Mouse (Mus musculus): ENCODE measurements around the gene Nit2. TPM values are rescaled to one million over a fixed set of nuclear protein-coding genes. Genes with fewer than 3 reads are reported as not detected.
A peak's percentile ranks its signal among the peaks of the same experiment; 100 is the strongest.

Gene Nit2
- polyA plus RNA-seq, 1 experiment from 2014 or later = 41.0 TPM

DNA sequence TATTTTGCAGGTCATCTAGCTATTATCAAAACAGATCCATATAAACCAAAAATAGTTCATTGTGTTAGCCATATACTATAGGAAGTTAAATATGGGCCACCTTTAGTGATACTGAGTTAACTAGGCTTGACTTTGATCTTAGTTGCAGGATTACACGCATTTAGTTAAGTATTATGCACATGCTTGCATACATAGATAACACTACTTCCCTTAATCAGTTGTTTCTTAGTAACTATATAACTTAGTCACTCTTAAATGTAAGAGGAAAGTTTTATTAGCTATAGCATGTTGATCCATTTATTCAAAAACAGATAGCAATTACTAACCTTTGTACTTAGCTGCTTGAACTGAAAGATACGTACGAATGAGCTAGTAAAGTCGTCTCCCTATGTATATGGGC is 15.7 kb downstream of the Nit2 start:
- Histone ChIP-seq H3K9me3 (ENCODE audit: control insufficient read depth, low read length) (no peaks in the 10 kb centered on the region), H3K36me3 (ENCODE audit: control insufficient read depth, insufficient read depth) (peaks cover 17% of the 10 kb centered on the region), H3K9ac (replicated peaks; ENCODE audit: low read depth, low read length) (no peak overlapping the region), H3K4me2 (ENCODE audit: low read length) (no peak overlapping the region), H3K27me3 (replicated peaks; ENCODE audit: control insufficient read depth, insufficient read depth, low read length) (no peaks in the 10 kb centered on the region), H3K27ac (ENCODE audit: low read length) (no peak overlapping the region), H3K4me3 (replicated peaks; ENCODE audit: low read length) (no peak overlapping the region), H3K4me1 (replicated peaks; ENCODE audit: control insufficient read depth, insufficient read depth, low read length) (no peaks in the 10 kb centered on the region)
- WGBS = 96% methylated on average over 4 of the region's 4 CpGs
- ATAC-seq = no peak

GRCm38 (mm10) chr16:57144741-57145140 is 22.4 kb downstream of the Nit2 start:
- H3K27me3 ChIP-seq (replicated peaks; ENCODE audit: control insufficient read depth, insufficient read depth, low read length) = no peaks in the 10 kb centered on the region
- WGBS = 89% methylated on average over 5 of the region's 5 CpGs
- H3K4me1 ChIP-seq (replicated peaks; ENCODE audit: control insufficient read depth, insufficient read depth, low read length) = no peaks in the 10 kb centered on the region
- H3K4me3 ChIP-seq (replicated peaks; ENCODE audit: low read length) = no peak overlapping the region
- H3K36me3 ChIP-seq (ENCODE audit: control insufficient read depth, insufficient read depth) = peaks cover 18% of the 10 kb centered on the region
- H3K27ac ChIP-seq (ENCODE audit: low read length) = no peak overlapping the region
- no peaks in the 10 kb centered on the region for H3K9me3 ChIP-seq (ENCODE audit: control insufficient read depth, low read length)
- no peak overlapping the region for H3K4me2 ChIP-seq (ENCODE audit: low read length)
- H3K9ac ChIP-seq (replicated peaks; ENCODE audit: low read depth, low read length) = no peak overlapping the region
- ATAC-seq = no peak

DNA sequence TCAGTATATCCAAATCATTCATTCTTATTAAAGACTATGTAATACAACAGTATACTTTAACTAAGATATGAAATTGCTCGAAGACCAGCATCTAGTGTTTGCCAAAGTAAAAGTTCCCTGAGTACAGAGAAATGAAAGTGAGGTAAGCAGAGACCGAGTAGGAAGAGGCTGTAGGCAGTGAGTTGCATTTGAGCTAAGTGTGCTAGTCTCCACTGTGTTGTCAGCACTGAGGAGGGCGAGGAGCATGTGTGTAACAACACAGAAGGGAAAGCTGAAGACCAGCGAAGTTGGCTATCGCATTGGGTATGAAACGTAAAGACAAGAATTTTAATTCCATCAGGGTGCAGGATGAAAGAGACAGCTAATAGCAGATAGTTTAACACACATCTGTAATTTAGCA is 33.5 kb downstream of the Nit2 start:
- Histone ChIP-seq H3K36me3 (ENCODE audit: control insufficient read depth, insufficient read depth) (peaks cover 14% of the 10 kb centered on the region), H3K4me3 (replicated peaks; ENCODE audit: low read length) (no peak overlapping the region), H3K9me3 (ENCODE audit: control insufficient read depth, low read length) (no peaks in the 10 kb centered on the region), H3K4me1 (replicated peaks; ENCODE audit: control insufficient read depth, insufficient read depth, low read length) (no peaks in the 10 kb centered on the region), H3K27ac (ENCODE audit: low read length) (no peak overlapping the region), H3K27me3 (replicated peaks; ENCODE audit: control insufficient read depth, insufficient read depth, low read length) (no peaks in the 10 kb centered on the region), H3K9ac (replicated peaks; ENCODE audit: low read depth, low read length) (no peak overlapping the region), H3K4me2 (ENCODE audit: low read length) (no peak overlapping the region)
- no peak for ATAC-seq
- WGBS = 92% methylated on average over 6 of the region's 6 CpGs

DNA sequence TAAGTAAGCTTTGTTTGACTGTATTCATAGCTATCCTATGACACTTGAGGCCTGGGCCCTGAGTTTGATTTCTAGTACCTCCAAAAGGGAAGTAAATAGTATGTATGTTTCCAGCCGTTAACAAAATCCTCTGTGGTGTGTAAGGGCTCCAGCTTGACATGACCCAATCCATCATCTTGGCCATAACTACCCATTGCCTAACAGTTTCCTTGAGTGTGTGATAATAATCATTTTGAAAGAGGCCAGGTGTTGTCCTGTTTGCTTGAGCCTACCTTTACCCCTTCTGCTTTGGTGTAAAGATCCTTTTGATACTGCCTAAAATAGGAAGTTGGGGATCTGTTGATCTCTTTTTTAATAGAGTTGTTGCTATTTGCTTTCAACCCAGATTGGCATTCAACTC is 34.8 kb downstream of the Nit2 start:
- H3K27ac ChIP-seq (ENCODE audit: low read length) = no peak overlapping the region
- no peaks in the 10 kb centered on the region for H3K4me1 ChIP-seq (replicated peaks; ENCODE audit: control insufficient read depth, insufficient read depth, low read length)
- H3K9ac ChIP-seq (replicated peaks; ENCODE audit: low read depth, low read length) = no peak overlapping the region
- H3K9me3 ChIP-seq (ENCODE audit: control insufficient read depth, low read length) = no peaks in the 10 kb centered on the region
- ATAC-seq = no peak
- H3K4me2 ChIP-seq (ENCODE audit: low read length) = no peak overlapping the region
- H3K36me3 ChIP-seq (ENCODE audit: control insufficient read depth, insufficient read depth) = peaks cover 9% of the 10 kb centered on the region
- no peaks in the 10 kb centered on the region for H3K27me3 ChIP-seq (replicated peaks; ENCODE audit: control insufficient read depth, insufficient read depth, low read length)
- 97% methylated on average over 1 of the region's 1 CpGs for WGBS
- H3K4me3 ChIP-seq (replicated peaks; ENCODE audit: low read length) = no peak overlapping the region

DNA sequence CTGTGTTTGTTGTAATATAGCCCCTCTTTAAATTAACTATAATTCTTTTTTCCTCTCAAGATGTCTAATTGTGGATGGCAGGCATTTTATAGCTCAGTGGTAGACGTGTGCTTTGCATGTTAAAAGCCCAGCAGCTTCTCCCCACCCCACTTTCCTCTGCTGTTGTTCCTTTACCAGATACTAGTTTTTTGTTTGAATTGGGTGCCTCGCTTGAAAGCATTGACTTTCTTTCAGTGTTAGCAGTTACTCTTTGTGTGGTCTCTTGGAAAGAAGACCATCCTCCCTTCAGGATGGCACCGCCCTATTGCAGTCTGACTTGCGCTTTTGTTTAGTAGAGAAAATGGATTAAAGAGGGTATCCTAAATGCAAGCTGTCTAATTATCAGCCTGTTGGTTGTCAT is 35.6 kb downstream of the Nit2 start:
- Histone ChIP-seq H3K9ac (replicated peaks; ENCODE audit: low read depth, low read length) (no peak overlapping the region), H3K4me2 (ENCODE audit: low read length) (no peak overlapping the region), H3K27me3 (replicated peaks; ENCODE audit: control insufficient read depth, insufficient read depth, low read length) (no peaks in the 10 kb centered on the region), H3K9me3 (ENCODE audit: control insufficient read depth, low read length) (no peaks in the 10 kb centered on the region), H3K27ac (ENCODE audit: low read length) (no peak overlapping the region), H3K4me1 (replicated peaks; ENCODE audit: control insufficient read depth, insufficient read depth, low read length) (no peaks in the 10 kb centered on the region), H3K36me3 (ENCODE audit: control insufficient read depth, insufficient read depth) (peaks cover 7% of the 10 kb centered on the region), H3K4me3 (replicated peaks; ENCODE audit: low read length) (no peak overlapping the region)
- WGBS = 57% methylated on average over 4 of the region's 4 CpGs
- ATAC-seq = no peak

- H3K27ac ChIP-seq (ENCODE audit: low read length) = no peak overlapping the region
- no peak for ATAC-seq
- H3K27me3 ChIP-seq (replicated peaks; ENCODE audit: control insufficient read depth, insufficient read depth, low read length) = no peaks in the 10 kb centered on the region
- no peaks in the 10 kb centered on the region for H3K4me1 ChIP-seq (replicated peaks; ENCODE audit: control insufficient read depth, insufficient read depth, low read length)
- peaks cover 4% of the 10 kb centered on the region; the same call in 1 of the 2 replicates for H3K36me3 ChIP-seq (ENCODE audit: control insufficient read depth, insufficient read depth)
- H3K9ac ChIP-seq (replicated peaks; ENCODE audit: low read depth, low read length) = no peak overlapping the region
- no peaks in the 10 kb centered on the region for H3K9me3 ChIP-seq (ENCODE audit: control insufficient read depth, low read length)
- no peak overlapping the region for H3K4me2 ChIP-seq (ENCODE audit: low read length)
- H3K4me3 ChIP-seq (replicated peaks; ENCODE audit: low read length) = no peak overlapping the region
- WGBS = 87% methylated on average over 3 of the region's 3 CpGs
These were observed 36.3 kb downstream of the Nit2 start for GRCm38 (mm10) chr16:57130752-57131400.

DNA sequence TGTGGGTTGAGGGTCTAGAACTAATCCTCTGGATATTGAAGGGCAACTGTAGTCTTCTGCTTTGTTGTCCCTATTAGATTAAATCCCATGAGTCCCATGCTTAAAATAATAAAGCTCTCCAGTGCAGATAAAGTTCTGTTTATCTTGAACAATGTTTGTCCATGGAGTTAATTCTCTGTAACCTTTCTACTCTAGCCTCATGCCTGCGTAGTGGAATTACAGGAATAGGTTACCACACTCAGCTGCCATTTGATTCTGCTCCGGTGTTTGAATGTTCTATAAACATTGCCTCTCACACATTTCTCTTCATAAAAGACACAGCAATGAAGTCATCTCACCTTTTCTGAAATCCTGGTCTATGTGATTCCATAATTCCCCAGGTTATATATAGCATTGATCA is 39.3 kb downstream of the Nit2 start:
- no peak overlapping the region for H3K9ac ChIP-seq (replicated peaks; ENCODE audit: low read depth, low read length)
- no peak overlapping the region for H3K4me2 ChIP-seq (ENCODE audit: low read length)
- WGBS = 93% methylated on average over 2 of the region's 2 CpGs
- no peaks in the 10 kb centered on the region for H3K9me3 ChIP-seq (ENCODE audit: control insufficient read depth, low read length)
- peaks cover 14% of the 10 kb centered on the region for H3K4me1 ChIP-seq (replicated peaks; ENCODE audit: control insufficient read depth, insufficient read depth, low read length)
- no peak overlapping the region for H3K27ac ChIP-seq (ENCODE audit: low read length)
- no peaks in the 10 kb centered on the region for H3K36me3 ChIP-seq (ENCODE audit: control insufficient read depth, insufficient read depth)
- no peaks in the 10 kb centered on the region for H3K27me3 ChIP-seq (replicated peaks; ENCODE audit: control insufficient read depth, insufficient read depth, low read length)
- no peak overlapping the region for H3K4me3 ChIP-seq (replicated peaks; ENCODE audit: low read length)
- no peak for ATAC-seq

DNA sequence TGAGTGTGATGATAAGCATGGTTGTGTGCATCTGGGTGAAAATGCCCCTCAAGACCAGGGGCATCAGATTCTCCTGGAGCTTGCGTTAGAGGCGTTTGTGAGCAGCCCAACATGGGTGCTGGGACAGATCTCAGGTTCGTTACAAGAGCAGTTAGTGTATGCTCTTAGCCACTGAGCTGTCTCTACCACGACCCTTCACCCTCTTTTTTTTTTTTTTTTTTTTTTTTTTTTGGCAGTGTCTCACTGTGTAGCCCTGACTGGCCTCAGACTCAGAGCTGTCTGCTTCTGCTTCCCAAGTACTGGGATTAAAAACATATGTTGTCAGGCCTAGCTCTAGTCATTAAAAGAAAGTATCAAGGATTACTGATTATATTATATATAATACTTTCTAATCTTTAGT is 40.9 kb downstream of the Nit2 start:
- ATAC-seq = no peak
- H3K9ac ChIP-seq (replicated peaks; ENCODE audit: low read depth, low read length) = no peak overlapping the region
- H3K9me3 ChIP-seq (ENCODE audit: control insufficient read depth, low read length) = no peaks in the 10 kb centered on the region
- H3K36me3 ChIP-seq (ENCODE audit: control insufficient read depth, insufficient read depth) = no peaks in the 10 kb centered on the region
- H3K4me1 ChIP-seq (replicated peaks; ENCODE audit: control insufficient read depth, insufficient read depth, low read length) = peaks cover 19% of the 10 kb centered on the region
- H3K27ac ChIP-seq (ENCODE audit: low read length) = no peak overlapping the region
- no peaks in the 10 kb centered on the region for H3K27me3 ChIP-seq (replicated peaks; ENCODE audit: control insufficient read depth, insufficient read depth, low read length)
- 86% methylated on average over 4 of the region's 4 CpGs for WGBS
- no peak overlapping the region for H3K4me2 ChIP-seq (ENCODE audit: low read length)
- H3K4me3 ChIP-seq (replicated peaks; ENCODE audit: low read length) = no peak overlapping the region

DNA sequence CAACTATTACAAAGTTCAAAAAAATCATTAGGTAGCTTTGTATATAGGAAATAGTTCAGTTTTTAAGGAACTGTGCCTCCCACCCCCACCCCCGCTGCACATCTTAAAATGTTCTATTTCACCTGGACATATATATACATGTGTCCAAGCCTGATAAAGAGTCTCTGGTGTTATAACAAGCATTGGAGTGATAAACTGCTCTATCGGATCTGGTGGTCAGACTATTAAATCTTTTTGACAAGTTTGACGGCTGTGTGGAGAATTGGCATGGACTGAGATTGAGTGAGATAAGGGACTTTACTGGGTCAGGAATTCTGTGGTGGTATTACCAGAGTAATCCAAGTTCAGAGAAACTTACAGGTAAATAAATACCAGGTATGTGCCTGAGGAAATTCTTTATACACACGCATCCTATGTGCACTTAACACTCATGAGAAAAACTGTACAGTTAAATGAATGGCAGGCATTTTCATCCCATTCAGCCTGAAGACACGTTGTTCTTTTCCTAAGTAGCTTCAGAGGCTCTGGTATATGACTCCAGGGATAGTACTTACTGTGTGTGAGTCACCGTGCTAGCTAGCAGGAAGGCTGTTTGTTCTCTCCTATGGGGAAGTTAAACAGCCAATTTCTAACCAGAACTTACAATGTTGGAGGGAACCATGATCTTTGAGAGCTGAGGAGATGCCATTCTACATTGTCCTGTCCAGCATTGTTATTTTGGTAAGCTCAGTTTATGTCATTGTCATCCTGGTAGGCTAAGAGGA is 44.3 kb downstream of the Nit2 start:
- H3K27me3 ChIP-seq (replicated peaks; ENCODE audit: control insufficient read depth, insufficient read depth, low read length) = 0 out of 2 replicates have a peak, but pooled peaks cover under 1% of the 10 kb centered on the region
- H3K4me3 ChIP-seq (replicated peaks; ENCODE audit: low read length) = peak overlapping the region; percentile 100
- no peaks in the 10 kb centered on the region for H3K9me3 ChIP-seq (ENCODE audit: control insufficient read depth, low read length)
- H3K4me2 ChIP-seq (ENCODE audit: low read length) = peak overlapping the region; percentile 66
- no peaks in the 10 kb centered on the region for H3K36me3 ChIP-seq (ENCODE audit: control insufficient read depth, insufficient read depth)
- no peak overlapping the region for H3K27ac ChIP-seq (ENCODE audit: low read length)
- H3K4me1 ChIP-seq (replicated peaks; ENCODE audit: control insufficient read depth, insufficient read depth, low read length) = peaks cover 21% of the 10 kb centered on the region
- WGBS = 69% methylated on average over 6 of the region's 6 CpGs
- no peak for ATAC-seq
- peak overlapping the region; percentile 2; the same call in 1 of the 2 replicates for H3K9ac ChIP-seq (replicated peaks; ENCODE audit: low read depth, low read length)

Measured in forebrain, embryonic 16.5 days (tissue).